In genomic region chr6:99891790-99892189, GRCm38 (mm10) we compare ENCODE assay signal across 18 mouse cellular contexts.
"Had no signal": no experiment of that assay in that cellular context is flagged by ENCODE, and none has a peak within 500 bp of the region (broad histone marks: within the 10 kb centered on the region; RNA-seq: fewer than 3 reads in every experiment).

No protein-coding gene starts in this region.

- H3K9me3 ChIP-seq: limb, embryonic 10.5 days; limb, embryonic 13.5 days; liver, embryonic 12.5 days; liver, embryonic 15.5 days; lung, embryonic 15.5 days; midbrain, embryonic 10.5 days had no signal

- DNase-seq: kidney, adult 9 months; kidney, postnatal 14 days; kidney, postnatal 4 days; liver; lung, adult 18-20 months; lung, postnatal 10 days; lung, postnatal 36 days; midbrain, embryonic 14.5 days; right cerebral cortex, postnatal 4 days; thymus, adult 2 months had no signal

- H3K27ac ChIP-seq: limb, embryonic 10.5 days; limb, embryonic 13.5 days; liver, embryonic 12.5 days; liver, embryonic 15.5 days; lung, embryonic 15.5 days; midbrain, embryonic 10.5 days; stomach, postnatal 0 days had no signal

- H3K4me1 ChIP-seq: liver, embryonic 12.5 days; liver, embryonic 15.5 days; lung, embryonic 15.5 days; megakaryocyte, embryonic 14.5 days had no signal

- H3K36me3 ChIP-seq: limb, embryonic 10.5 days; limb, embryonic 13.5 days; liver, embryonic 12.5 days; liver, embryonic 15.5 days; lung, embryonic 15.5 days; midbrain, embryonic 10.5 days had no signal

- H3K9ac ChIP-seq: limb, embryonic 13.5 days; liver, embryonic 12.5 days; liver, embryonic 15.5 days; lung, embryonic 15.5 days had no signal

- H3K4me3 ChIP-seq: limb, embryonic 10.5 days; limb, embryonic 13.5 days; liver, embryonic 12.5 days; liver, embryonic 15.5 days; lung, embryonic 15.5 days; megakaryocyte, embryonic 14.5 days; midbrain, embryonic 10.5 days had no signal
